Mouse (Mus musculus): ENCODE results near the gene Olfr301.

- TF ChIP-seq POLR2A (IDR thresholded peaks at IDR 0.05; ENCODE audit: insufficient read length, low read depth): no peak
- TF ChIP-seq MYOD1 (IDR thresholded peaks at IDR 0.05; ENCODE audit: control insufficient read depth in 1 of 3, insufficient read length in 2 of 3, low read depth in 2 of 3): no peak
Observed at GRCm38 (mm10) chr7:86366828-86367227, 36.8 kb upstream of the Olfr301 start, which contains the start of gene Olfr305.

Measured in myocyte (in vitro differentiated cells).